Mouse (Mus musculus) stomach, embryonic 16.5 days (tissue): Measurements from ENCODE around the gene Cbfa2t2. TPM values are rescaled to one million over a fixed set of nuclear protein-coding genes. Genes with fewer than 3 reads are reported as not detected.
"Not testable (repeated sequence)": the region's sequence is repeated elsewhere in the genome, so short reads cannot be mapped to it uniquely, and the experiment has no call there.

ENCODE experiments used
- ATAC-seq: fragments of 200-750 bp; cut with Nextera tagmentation; 2 replicates; pipeline ENCODE4 v1.8.0; 2017; ENCODE audit warnings: moderate number of reproducible peaks, moderate TSS enrichment; ENCODE audit not compliant: insufficient read depth, low FRiP score
- H3K27ac ChIP-seq: fragments of 300-500 bp; sonication (generic); 2 replicates; pipeline ENCODE4 v1.5.1; 2014; ENCODE audit warnings: low read length
- H3K27me3 ChIP-seq: fragments of 300-500 bp; sonication (generic); 2 replicates; pipeline ENCODE4 v1.6.1; 2014; ENCODE audit warnings: low read length, control low read depth, mixed read lengths; ENCODE audit not compliant: control insufficient read depth, insufficient read depth
- H3K36me3 ChIP-seq: fragments of 300-500 bp; sonication (generic); 2 replicates; pipeline ENCODE4 v1.6.1; 2014; ENCODE audit warnings: low read length; ENCODE audit not compliant: control insufficient read depth, insufficient read depth
- H3K4me1 ChIP-seq: fragments of 300-500 bp; sonication (generic); 2 replicates; pipeline ENCODE4 v1.6.1; 2014; ENCODE audit warnings: low read length, control low read depth, mixed read lengths; ENCODE audit not compliant: control insufficient read depth, insufficient read depth
- H3K4me2 ChIP-seq: fragments of 300-500 bp; sonication (generic); 2 replicates; pipeline ENCODE4 v1.6.1; 2014; ENCODE audit warnings: low read depth, low read length, mixed read lengths
- H3K4me3 ChIP-seq: fragments of 300-500 bp; sonication (generic); replicated peaks from 2 replicates; pipeline ENCODE4 v1.5.1; 2014; ENCODE audit warnings: mild to moderate bottlenecking, low read length
- H3K9ac ChIP-seq: fragments of 300-500 bp; sonication (generic); 2 replicates; pipeline ENCODE4 v1.6.1; 2014; ENCODE audit warnings: low read length
- H3K9me3 ChIP-seq: fragments of 300-500 bp; sonication (generic); replicated peaks from 2 replicates; pipeline ENCODE4 v1.6.1; 2016; ENCODE audit warnings: low read length, control low read depth; ENCODE audit not compliant: control insufficient read depth
- whole genome bisulfite sequencing: fragments of 180-500 bp; shearing (Covaris S2); extraction: QIAGEN DNeasy Blood & Tissue Kit; methylation state at CpG from one replicate; pipeline ENCODE4 v1.1.7; 2014; 5-methylcytosine and 5-hydroxymethylcytosine counted together
- polyA plus RNA-seq: library from polyadenylated mRNA; unstranded; fragments of >200 nt; fragmentation: Nextera tagmentation; extraction: Ambion mirVana; gene quantifications from 2 replicates; pipeline ENCODE4 v1.2.1, GENCODE M21; 2015

Cbfa2t2 gene
- polyA plus RNA-seq, 1 experiment from 2014 or later = 32.8 TPM

GRCm38 (mm10) chr2:154475861-154476260, 39.6 kb downstream of the Cbfa2t2 start:
- Histone ChIP-seq H3K27ac (no peak overlapping the region), H3K9me3 (no peaks in the 10 kb centered on the region), H3K4me2 (no peak overlapping the region), H3K4me1 (0 out of 2 replicates have a peak, but pooled peaks cover 5% of the 10 kb centered on the region), H3K27me3 (no peaks in the 10 kb centered on the region), H3K4me3 (no peak overlapping the region), H3K9ac (no peak overlapping the region), H3K36me3 (no peaks in the 10 kb centered on the region)
- WGBS = 94% methylated on average over 7 of the region's 7 CpGs
- ATAC-seq = no peak

GRCm38 (mm10) chr2:154477028-154477427, 40.7 kb downstream of the Cbfa2t2 start:
- Histone ChIP-seq H3K36me3 (no peaks in the 10 kb centered on the region), H3K27me3 (no peaks in the 10 kb centered on the region), H3K9ac (no peak overlapping the region), H3K4me2 (no peak overlapping the region), H3K9me3 (no peaks in the 10 kb centered on the region), H3K4me1 (0 out of 2 replicates have a peak, but pooled peaks cover 5% of the 10 kb centered on the region), H3K27ac (no peak overlapping the region), H3K4me3 (no peak overlapping the region)
- WGBS = 77% methylated on average over 3 of the region's 3 CpGs
- no peak for ATAC-seq

- no peak for ATAC-seq
- H3K36me3 ChIP-seq = no peaks in the 10 kb centered on the region
- H3K4me1 ChIP-seq = peaks cover 7% of the 10 kb centered on the region; the same call in 1 of the 2 replicates
- no peak overlapping the region for H3K9ac ChIP-seq
- no peaks in the 10 kb centered on the region for H3K27me3 ChIP-seq
- no peak overlapping the region for H3K27ac ChIP-seq
- no peaks in the 10 kb centered on the region for H3K9me3 ChIP-seq
- H3K4me3 ChIP-seq = no peak overlapping the region
- H3K4me2 ChIP-seq = no peak overlapping the region
Observed at GRCm38 (mm10) chr2:154491788-154492187, 55.5 kb downstream of the Cbfa2t2 start.

- not testable (repeated sequence) for H3K27ac ChIP-seq, H3K27me3 ChIP-seq, H3K36me3 ChIP-seq, H3K4me3 ChIP-seq, H3K9ac ChIP-seq, ATAC-seq, H3K4me1 ChIP-seq, H3K9me3 ChIP-seq, H3K4me2 ChIP-seq
- 54% methylated on average over 2 of the region's 2 CpGs for WGBS
Observed at GRCm38 (mm10) chr2:154493559-154493958, 57.3 kb downstream of the Cbfa2t2 start.

GRCm38 (mm10) chr2:154495021-154495420, 58.7 kb downstream of the Cbfa2t2 start:
- no peaks in the 10 kb centered on the region for H3K27me3 ChIP-seq
- no peak overlapping the region for H3K9ac ChIP-seq
- WGBS = 91% methylated on average over 4 of the region's 4 CpGs
- H3K4me2 ChIP-seq = no peak overlapping the region
- no peak overlapping the region for H3K4me3 ChIP-seq
- H3K36me3 ChIP-seq = no peaks in the 10 kb centered on the region
- no peaks in the 10 kb centered on the region for H3K9me3 ChIP-seq
- H3K27ac ChIP-seq = no peak overlapping the region
- ATAC-seq = no peak
- H3K4me1 ChIP-seq = peaks cover 4% of the 10 kb centered on the region; the same call in 1 of the 2 replicates

GRCm38 (mm10) chr2:154498571-154498970, 62.3 kb downstream of the Cbfa2t2 start:
- WGBS = 53% methylated on average over 5 of the region's 5 CpGs
- H3K36me3 ChIP-seq = 0 out of 2 replicates have a peak, but pooled peaks cover 3% of the 10 kb centered on the region
- no peak overlapping the region for H3K9ac ChIP-seq
- H3K4me3 ChIP-seq = no peak overlapping the region
- no peaks in the 10 kb centered on the region for H3K9me3 ChIP-seq
- H3K4me1 ChIP-seq = no peaks in the 10 kb centered on the region
- ATAC-seq = no peak
- no peaks in the 10 kb centered on the region for H3K27me3 ChIP-seq
- H3K4me2 ChIP-seq = no peak overlapping the region
- H3K27ac ChIP-seq = no peak overlapping the region

- no peak overlapping the region for H3K4me2 ChIP-seq
- no peak overlapping the region for H3K4me3 ChIP-seq
- no peak overlapping the region for H3K27ac ChIP-seq
- no peak for ATAC-seq
- 0 out of 2 replicates have a peak, but pooled peaks cover 3% of the 10 kb centered on the region for H3K36me3 ChIP-seq
- no peak overlapping the region for H3K9ac ChIP-seq
- no peaks in the 10 kb centered on the region for H3K9me3 ChIP-seq
- 85% methylated on average over 2 of the region's 2 CpGs for WGBS
- no peaks in the 10 kb centered on the region for H3K4me1 ChIP-seq
- H3K27me3 ChIP-seq = no peaks in the 10 kb centered on the region
Observed at GRCm38 (mm10) chr2:154499717-154500247, 63.5 kb downstream of the Cbfa2t2 start.

GRCm38 (mm10) chr2:154500758-154501157, 64.5 kb downstream of the Cbfa2t2 start:
- 89% methylated on average over 3 of the region's 3 CpGs for WGBS
- Histone ChIP-seq H3K27ac (no peak overlapping the region), H3K4me2 (no peak overlapping the region), H3K4me1 (no peaks in the 10 kb centered on the region), H3K9me3 (no peaks in the 10 kb centered on the region), H3K9ac (no peak overlapping the region), H3K36me3 (0 out of 2 replicates have a peak, but pooled peaks cover 3% of the 10 kb centered on the region), H3K4me3 (no peak overlapping the region), H3K27me3 (no peaks in the 10 kb centered on the region)
- no peak for ATAC-seq

- Histone ChIP-seq H3K9ac (no peak overlapping the region), H3K36me3 (0 out of 2 replicates have a peak, but pooled peaks cover 3% of the 10 kb centered on the region), H3K4me1 (no peaks in the 10 kb centered on the region), H3K9me3 (no peaks in the 10 kb centered on the region), H3K27ac (no peak overlapping the region), H3K27me3 (no peaks in the 10 kb centered on the region), H3K4me2 (no peak overlapping the region), H3K4me3 (no peak overlapping the region)
- no peak for ATAC-seq
- WGBS = 74% methylated on average over 2 of the region's 2 CpGs
Observed at GRCm38 (mm10) chr2:154507076-154507475, 70.8 kb downstream of the Cbfa2t2 start.
